Mouse (Mus musculus) cerebellum, postnatal 10 days (tissue): ENCODE measurements around the gene Bmpr2.
A peak's percentile ranks its signal among the peaks of the same experiment; 100 is the strongest.

ENCODE experiments used
- DNase-seq, 2 experiments: peaks; one replicate each; pipeline ENCODE4 v3.0.0; 2021; ENCODE audit warnings: mixed read lengths in 2 of 2

The Bmpr2 gene

DNA sequence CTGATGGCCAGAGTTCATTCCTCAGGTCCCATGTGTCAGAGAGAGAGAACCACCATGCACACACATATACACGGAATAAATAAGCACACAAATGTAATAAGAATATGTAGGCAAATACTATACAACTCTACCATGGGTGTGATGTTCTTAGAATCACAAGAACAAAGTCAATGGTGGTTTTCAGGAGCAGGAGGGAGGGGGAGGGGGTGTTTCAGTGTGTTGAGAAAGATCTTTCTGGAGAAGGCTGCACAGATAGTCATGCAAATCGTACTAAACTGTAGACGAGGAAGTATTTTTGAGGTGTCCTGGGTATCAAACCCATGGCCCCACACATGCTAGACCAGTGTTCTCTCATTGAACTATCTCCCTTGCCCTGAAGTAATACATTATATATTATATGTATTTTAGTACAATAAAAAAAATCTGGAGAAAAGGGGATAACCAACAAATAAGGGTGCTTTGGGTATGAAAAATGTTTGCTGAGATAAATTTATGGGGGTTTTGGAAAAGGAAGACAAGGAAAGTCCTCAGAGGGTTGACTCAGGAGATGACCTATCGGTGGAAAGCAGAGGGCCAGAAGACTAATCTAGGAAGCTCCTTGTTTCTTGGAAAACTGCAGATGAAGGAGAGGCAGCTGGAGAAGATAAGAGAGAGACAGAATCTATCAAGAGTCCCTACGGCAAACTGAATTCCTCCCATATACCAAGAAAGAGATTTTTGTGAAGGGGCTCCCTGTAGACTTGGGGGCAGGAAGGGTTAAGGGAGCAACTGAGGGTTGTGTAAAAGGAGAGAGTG lies 138.1 kb downstream of the Bmpr2 start:
- DNase-seq = no peak

GRCm38 (mm10) chr1:59902634-59903033 lies 139.4 kb downstream of the Bmpr2 start:
- no peak for DNase-seq

DNA sequence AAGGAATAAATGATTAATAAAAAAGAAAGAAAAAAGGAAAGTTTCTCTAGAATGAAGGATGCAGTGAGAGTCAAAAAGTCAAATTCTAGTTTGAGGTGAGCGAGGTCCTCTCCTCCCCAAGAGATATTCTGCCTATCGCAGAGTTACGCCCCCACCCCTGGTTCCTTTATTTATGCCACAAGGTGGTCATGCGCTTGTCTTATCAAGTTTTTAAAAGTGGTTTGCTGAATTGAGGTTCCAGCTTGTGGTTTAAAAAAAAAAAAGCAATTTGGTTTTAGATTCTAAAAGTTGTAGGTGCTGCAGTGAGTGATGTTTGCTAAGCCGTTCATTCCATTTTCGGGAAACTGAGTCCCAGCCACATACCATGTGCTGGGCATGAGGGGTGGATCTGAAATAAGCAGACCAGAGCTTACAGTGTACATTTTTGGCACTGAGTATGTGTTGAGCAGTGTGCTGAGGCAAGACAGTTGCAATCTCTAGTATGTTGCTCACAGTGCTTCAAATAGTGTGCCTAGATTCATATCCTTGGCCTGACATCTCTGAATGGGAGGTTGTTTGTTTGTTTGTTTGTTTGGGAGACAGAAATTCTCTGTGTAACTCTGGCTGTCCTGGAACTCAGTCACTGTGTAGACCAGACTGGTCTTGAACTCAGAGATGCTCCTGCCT lies 141.6 kb downstream of the Bmpr2 start:
- DNase-seq = no peak

DNA sequence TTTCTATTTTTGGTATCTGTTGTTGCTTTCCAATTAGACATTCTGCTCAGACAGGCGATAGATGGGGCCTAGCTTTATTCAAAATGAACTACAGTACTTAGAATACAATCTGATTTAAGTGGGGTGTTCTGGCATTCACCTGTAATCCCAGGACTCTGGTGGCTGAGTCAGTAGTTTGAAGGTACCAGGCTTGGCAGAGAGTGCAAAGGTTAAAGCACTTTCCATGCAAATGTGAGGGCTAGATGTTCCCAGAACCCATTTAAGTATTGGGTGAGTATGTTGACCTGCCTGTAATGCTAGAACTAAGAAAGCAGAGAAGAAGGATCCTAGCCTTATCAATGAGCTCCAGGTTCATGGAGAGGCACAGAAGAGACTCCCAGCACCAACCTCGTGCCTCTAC lies 142.7 kb downstream of the Bmpr2 start:
- no peak for DNase-seq

GRCm38 (mm10) chr1:59906819-59907521 lies 143.8 kb downstream of the Bmpr2 start:
- no peak for DNase-seq

DNA sequence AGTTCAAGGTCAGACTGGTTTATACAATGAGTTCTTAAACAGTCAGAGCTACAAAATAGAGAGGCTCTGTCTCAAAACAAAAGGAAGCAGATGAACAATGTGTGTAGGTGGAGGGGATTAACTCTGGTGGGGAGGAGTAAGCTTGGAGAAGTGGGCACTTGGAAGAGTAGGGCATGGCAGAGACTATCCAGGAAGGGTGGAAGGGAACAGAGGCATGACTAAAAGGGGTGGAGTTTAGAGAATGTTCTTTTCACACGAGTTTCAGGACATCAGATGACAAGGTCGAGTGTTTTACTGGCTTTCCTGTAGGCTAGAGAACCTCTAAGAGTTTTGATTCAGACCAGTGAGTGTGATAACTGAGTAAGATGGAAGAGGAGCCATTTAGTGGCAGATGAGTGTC lies 144.5 kb downstream of the Bmpr2 start:
- DNase-seq = no peak

DNA sequence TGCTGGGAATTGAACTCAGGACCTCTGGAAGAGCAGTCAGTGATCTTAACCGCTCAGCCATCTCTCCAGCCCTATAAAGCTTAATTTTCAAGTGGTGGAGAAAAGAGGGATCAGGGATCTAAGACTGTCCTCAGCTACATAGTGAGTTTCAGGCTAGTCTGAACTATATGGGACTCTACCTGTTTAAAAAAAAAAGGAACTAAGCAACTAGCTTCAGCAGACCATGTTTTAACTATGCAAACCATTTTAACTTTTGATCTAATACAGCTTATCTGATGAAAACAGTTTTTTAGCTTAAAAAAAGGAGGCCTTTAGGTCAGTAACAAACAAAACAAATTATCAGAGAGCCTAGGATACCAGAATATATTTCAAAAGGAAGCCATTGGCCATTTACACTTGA lies 147.7 kb downstream of the Bmpr2 start:
- DNase-seq = no peak

- DNase-seq = peak; percentile 100
Measured at GRCm38 (mm10) chr1:59912413-59913157, 149.4 kb downstream of the Bmpr2 start, which contains the start of gene Fam117b. Gene Fam117b, plus strand, starts transcription at chr1:59913006.

GRCm38 (mm10) chr1:59913195-59913868 lies 150.1 kb downstream of the Bmpr2 start:
- DNase-seq = peak; percentile 70 to 79

DNA sequence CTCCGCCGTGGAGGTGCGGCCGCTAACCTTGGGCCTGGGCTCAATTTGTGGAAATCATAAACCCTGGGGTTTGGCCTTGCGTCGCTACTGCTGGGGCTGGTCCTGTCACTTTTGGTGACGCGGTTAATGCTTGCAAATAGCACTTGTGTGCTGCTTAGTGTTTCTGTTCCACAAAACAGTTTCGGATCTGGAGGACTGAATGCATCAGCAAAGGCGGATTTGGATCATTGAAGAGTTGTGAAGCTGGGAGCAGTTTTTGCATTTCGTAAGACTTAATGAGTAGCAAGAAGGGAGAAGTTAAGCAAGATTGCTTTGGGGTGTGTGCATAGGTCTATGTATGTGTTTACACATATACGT lies 150.6 kb downstream of the Bmpr2 start:
- DNase-seq = no peak

- DNase-seq = no peak
Measured at GRCm38 (mm10) chr1:59914799-59915198, 151.6 kb downstream of the Bmpr2 start.

DNA sequence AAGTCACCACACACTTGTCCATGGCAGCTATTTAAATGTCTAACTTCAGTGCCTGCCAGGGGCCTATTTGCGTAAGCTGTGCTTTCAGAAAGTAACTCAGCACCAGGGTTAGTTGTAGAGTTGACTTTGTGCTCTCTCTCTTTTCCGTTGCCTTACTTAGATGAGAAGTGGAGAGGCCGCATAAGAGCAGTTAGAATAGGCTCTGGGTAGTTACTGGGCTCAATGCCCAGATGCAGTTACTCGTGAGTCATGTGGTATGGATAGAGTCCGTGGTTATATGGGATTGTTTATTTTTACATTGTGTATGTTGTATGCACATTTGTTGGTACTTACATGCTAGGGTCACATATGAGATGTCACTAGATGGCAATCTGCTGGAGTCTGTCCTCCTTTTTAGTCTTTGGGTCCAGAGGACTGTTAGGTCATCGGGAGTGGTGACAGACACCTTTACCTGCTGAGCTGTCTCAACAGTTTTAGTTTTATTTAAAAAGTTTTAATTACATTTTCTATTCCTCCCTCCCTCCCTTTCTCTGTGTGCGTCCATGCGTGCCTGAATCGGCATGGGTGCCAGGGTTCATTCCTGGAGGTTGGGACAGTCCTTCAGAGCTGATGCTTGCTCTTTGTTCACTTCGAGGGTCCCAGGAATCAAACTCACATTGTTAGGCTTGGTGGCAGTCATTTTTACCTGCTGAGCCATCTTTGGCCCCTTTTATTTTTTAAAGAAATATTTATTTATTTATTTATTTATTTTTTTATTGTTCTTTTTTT lies 152.8 kb downstream of the Bmpr2 start:
- DNase-seq = peak; percentile 12 to 15

DNA sequence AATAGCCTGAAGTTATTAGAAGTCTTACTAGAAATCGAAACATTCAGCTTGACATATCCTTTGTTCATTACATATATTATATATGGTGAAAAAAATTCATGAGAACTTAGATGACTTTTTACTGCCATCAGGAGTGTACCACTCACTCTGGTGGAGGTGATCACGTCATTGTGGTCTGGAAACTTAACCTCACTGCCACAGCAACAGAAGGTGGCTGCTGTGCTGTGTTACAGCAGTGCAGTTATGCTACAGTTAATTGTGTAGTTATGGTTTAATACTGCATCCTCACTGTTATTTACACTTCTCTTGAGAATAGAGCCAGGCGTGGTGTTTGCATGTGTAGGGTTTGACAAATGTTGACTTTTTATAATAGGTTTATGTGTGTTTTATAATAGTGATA lies 154.2 kb downstream of the Bmpr2 start:
- DNase-seq = no peak

DNA sequence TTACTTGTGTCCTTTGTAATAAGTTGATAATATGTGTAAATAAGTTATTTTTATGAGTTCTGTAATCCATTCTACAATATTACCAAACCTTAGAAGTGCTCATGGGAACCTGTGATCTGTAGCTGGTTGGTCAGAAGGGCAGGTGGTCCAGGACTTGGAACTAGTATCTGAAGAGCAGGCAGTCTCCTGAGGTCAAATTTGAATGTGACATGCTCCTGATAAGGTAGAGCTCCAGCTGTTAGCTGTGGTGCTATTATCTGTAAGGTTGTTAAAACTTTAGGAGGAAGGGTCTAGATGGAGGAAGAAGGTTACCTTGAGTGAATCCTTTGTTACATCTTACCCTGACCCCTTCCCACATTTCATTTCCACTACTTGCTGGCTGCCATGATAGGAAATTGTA lies 154.9 kb downstream of the Bmpr2 start:
- no peak for DNase-seq

- DNase-seq = no peak
Measured at GRCm38 (mm10) chr1:59923201-59923600, 160.0 kb downstream of the Bmpr2 start.

GRCm38 (mm10) chr1:59923673-59924072 lies 160.5 kb downstream of the Bmpr2 start:
- DNase-seq = no peak

DNA sequence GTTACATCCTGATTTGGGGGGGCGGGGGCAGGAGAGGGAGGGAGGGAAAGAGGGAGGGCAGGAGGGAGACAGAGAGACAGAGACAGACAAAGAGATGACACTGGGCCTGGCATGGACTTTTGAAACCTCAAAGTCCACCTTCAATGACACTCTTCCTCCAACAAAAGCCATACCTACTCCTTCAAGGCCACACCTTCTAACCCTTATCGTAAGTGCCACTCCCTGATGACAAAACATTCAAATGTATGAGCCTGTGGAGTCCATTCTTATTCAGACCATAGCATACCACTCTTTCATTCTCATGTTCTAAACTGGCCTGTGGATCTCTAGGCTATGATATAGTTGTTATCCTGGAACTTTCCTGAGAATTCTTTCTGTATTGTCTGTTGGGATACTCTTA lies 161.2 kb downstream of the Bmpr2 start:
- DNase-seq = no peak

GRCm38 (mm10) chr1:59926021-59926672 lies 162.9 kb downstream of the Bmpr2 start:
- no peak for DNase-seq

- DNase-seq = peak in 1 of 2 experiments; percentile 15
Measured at GRCm38 (mm10) chr1:59927131-59927680, 164.0 kb downstream of the Bmpr2 start.
